Comparison of ENCODE assay signal across 8 mouse cellular contexts in genomic region chr19:10033211-10033973, GRCm38 (mm10). TPM values are rescaled to one million over a fixed set of nuclear protein-coding genes. Genes with fewer than 3 reads are reported as not detected.
DNase-seq lines count a peak whose midpoint lies in the region; ATAC-seq lines count a peak whose summit lies in the region.

No protein-coding gene starts in this region.

- no peaks in the 10 kb centered on the region for H3K27me3 ChIP-seq in neural tube, embryonic 13.5 days

- H3K27ac ChIP-seq in neural tube, embryonic 13.5 days (replicated peaks) = no peak overlapping the region

- peak; percentile 64 for DNase-seq in urinary bladder, postnatal 14 days (ENCODE audit: low spot score)
- DNase-seq in urinary bladder, postnatal 4 days (ENCODE audit: low spot score in 2 of 2) = no peak
- DNase-seq in cerebellum, postnatal 10 days = peak; percentile 76 to 84
- DNase-seq in gastrocnemius, postnatal 10 days = peak; percentile 43
- DNase-seq in kidney, postnatal 14 days = peak; percentile 71
- peak; percentile 67 to 70 for DNase-seq in lung, adult 18-20 months
- DNase-seq in ovary, adult 18-20 months (ENCODE audit: low spot score) = no peak

- H3K4me3 ChIP-seq in neural tube, embryonic 13.5 days = no peak overlapping the region

- no peak overlapping the region for H3K4me2 ChIP-seq in neural tube, embryonic 13.5 days

- H3K4me1 ChIP-seq in neural tube, embryonic 13.5 days (replicated peaks) = 0 out of 2 replicates have a peak, but pooled peaks cover 3% of the 10 kb centered on the region

- 0 out of 2 replicates have a peak, but pooled peaks cover 4% of the 10 kb centered on the region for H3K36me3 ChIP-seq in neural tube, embryonic 13.5 days

- no peaks in the 10 kb centered on the region for H3K9me3 ChIP-seq in neural tube, embryonic 13.5 days

- peak; percentile 60; the same call in 1 of the 2 replicates for ATAC-seq in neural tube, embryonic 13.5 days (ENCODE audit: low read depth)

- WGBS in neural tube, embryonic 13.5 days = 44% methylated on average over 8 of the region's 8 CpGs

- H3K9ac ChIP-seq in neural tube, embryonic 13.5 days = no peak overlapping the region

RNA-seq across cellular contexts. Expression of gene Fads3, which starts 8.0 kb away (rescaled TPM):
- 1 to 10 TPM; 8.7 to 9.1 TPM for total RNA-seq in gastrocnemius, postnatal 10 days (2021)
- 18.8 and 19.1 TPM in 2 replicates for polyA plus RNA-seq in neural tube, embryonic 13.5 days (2015; fragmentation: Nextera tagmentation; extraction: Ambion mirVana)

RNA-seq across cellular contexts. Expression of gene Rab3il1, which starts 31.9 kb away (rescaled TPM):
- total RNA-seq in gastrocnemius, postnatal 10 days (2021) = 10 to 100 TPM; 15.0 to 18.9 TPM
- polyA plus RNA-seq in neural tube, embryonic 13.5 days (2015; fragmentation: Nextera tagmentation; extraction: Ambion mirVana) = 25.2 and 26.2 TPM in 2 replicates

RNA-seq across cellular contexts. Expression of gene Best1, which starts 32.0 kb away (rescaled TPM):
- 1 to 10 TPM in 1 of 2 experiments, under 1 TPM in 1; 0.59 to 1.1 TPM for total RNA-seq in gastrocnemius, postnatal 10 days (2021)
- polyA plus RNA-seq in neural tube, embryonic 13.5 days (2015; fragmentation: Nextera tagmentation; extraction: Ambion mirVana) = 1.0 and 1.5 TPM in 2 replicates

RNA-seq across cellular contexts. Expression of gene Fth1, which starts 53.0 kb away (rescaled TPM):
- total RNA-seq in gastrocnemius, postnatal 10 days (2021) = 1,000 to 10,000 TPM; 2,152 to 2,273 TPM
- 1,616 and 1,651 TPM in 2 replicates for polyA plus RNA-seq in neural tube, embryonic 13.5 days (2015; fragmentation: Nextera tagmentation; extraction: Ambion mirVana)

Comparison
In these comparisons a context has a peak if more than half of its experiments do, and no peak if none do; other contexts are left out.
1. DNase-seq: peak in urinary bladder, postnatal 14 days (single experiment), cerebellum, postnatal 10 days (2 of 2), gastrocnemius, postnatal 10 days (single experiment), kidney, postnatal 14 days (single experiment) and lung, adult 18-20 months (2 of 2); none in urinary bladder, postnatal 4 days (0 of 2) and ovary, adult 18-20 months (single experiment).